15 mouse cellular contexts compared by ENCODE assay signal in genomic region chr14:67176100-67176499, GRCm38 (mm10).
"Had no signal": no experiment of that assay in that cellular context is flagged by ENCODE, and none has a peak within 500 bp of the region (broad histone marks: within the 10 kb centered on the region; RNA-seq: fewer than 3 reads in every experiment).

No protein-coding gene starts in this region.

- H3K9me3 ChIP-seq: liver, embryonic 13.5 days; midbrain, embryonic 10.5 days; neural tube, embryonic 15.5 days had no signal

- ATAC-seq: inflammation-experienced regulatory T-cells, adult 6 months; liver, postnatal 0 days had no signal

- H3K4me2 ChIP-seq: liver, embryonic 13.5 days; neural tube, embryonic 15.5 days had no signal

- H3K27ac ChIP-seq: liver, embryonic 13.5 days; midbrain, embryonic 10.5 days; neural tube, embryonic 15.5 days had no signal

- DNase-seq: kidney, adult 8-10 months; kidney, postnatal 25 days; liver; liver, embryonic 13.5 days; liver, postnatal 0 days; lung, postnatal 36 days; midbrain, embryonic 14.5 days; right cerebral cortex, adult 18-20 months; right cerebral cortex, postnatal 25 days; thymus, adult 2 months; thymus, postnatal 25 days had no signal

- H3K27me3 ChIP-seq: neural tube, embryonic 15.5 days had no signal

- H3K36me3 ChIP-seq: liver, embryonic 13.5 days; midbrain, embryonic 10.5 days; neural tube, embryonic 15.5 days had no signal

- H3K4me3 ChIP-seq: liver, embryonic 13.5 days; midbrain, embryonic 10.5 days; myocyte; neural tube, embryonic 15.5 days had no signal

- H3K9ac ChIP-seq: liver, embryonic 13.5 days; liver, postnatal 0 days; neural tube, embryonic 15.5 days had no signal

- H3K4me1 ChIP-seq: liver, embryonic 13.5 days; neural tube, embryonic 15.5 days had no signal
